Mouse (Mus musculus) subcutaneous adipose tissue, adult 2 months (tissue): ENCODE data around the gene Hspb1. TPM values are rescaled to one million over a fixed set of nuclear protein-coding genes. Genes with fewer than 3 reads are reported as not detected.

ENCODE experiments used
- polyA plus RNA-seq: library from polyadenylated mRNA; depleted of rRNA; stranded (reverse); fragments of >200 nt; gene quantifications from 2 replicates; pipeline ENCODE4 v1.2.3, GENCODE M21; 2012; ENCODE audit warnings: low replicate concordance; rRNA removed

Gene Hspb1
- polyA plus RNA-seq: 312 and 339 TPM in 2 replicates

GRCm38 (mm10) chr5:135887675-135888102 lies at the start of gene Hspb1:
Hspb1 (plus strand) TSS chr5:135887919.

GRCm38 (mm10) chr5:135934481-135935175 lies 46.9 kb downstream of the Hspb1 start, which contains the start of gene Ywhag:
Ywhag (minus strand) TSS chr5:135934616.

Other genes starting within 250 kb of the Hspb1 start
- gene Por, start 217.9 kb upstream of the Hspb1 start, polyA plus RNA-seq: 262 and 413 TPM in 2 replicates
- gene Tmem120a, start 143.5 kb upstream of the Hspb1 start, polyA plus RNA-seq: 128 and 317 TPM in 2 replicates
- gene Styxl1, start 109.5 kb upstream of the Hspb1 start, polyA plus RNA-seq: 0.39 and 1.1 TPM in 2 replicates
- 642 and 972 TPM in 2 replicates for gene Mdh2, start 109.4 kb upstream of the Hspb1 start, polyA plus RNA-seq
- gene Srrm3, start 81.0 kb upstream of the Hspb1 start, polyA plus RNA-seq: 0.04 and 0.15 TPM in 2 replicates
- gene Ywhag, start 46.7 kb downstream of the Hspb1 start, polyA plus RNA-seq: 197 and 345 TPM in 2 replicates
- 7.2 and 11.4 TPM in 2 replicates for gene Ssc4d, start 86.6 kb downstream of the Hspb1 start, polyA plus RNA-seq
- 0.09 TPM in 1 of 2 replicates, not detected in the other for gene Zp3, start 92.2 kb downstream of the Hspb1 start, polyA plus RNA-seq
- gene Dtx2, start 106.9 kb downstream of the Hspb1 start, polyA plus RNA-seq: 44.7 and 67.3 TPM in 2 replicates
- 28.6 and 62.8 TPM in 2 replicates for gene Upk3b, start 150.6 kb downstream of the Hspb1 start, polyA plus RNA-seq
- gene Upk3bl, start 166.6 kb downstream of the Hspb1 start, polyA plus RNA-seq: 4.1 TPM in 1 of 2 replicates, not detected in the other
- gene Rasa4, start 196.0 kb downstream of the Hspb1 start, polyA plus RNA-seq: 18.1 and 35.3 TPM in 2 replicates
- 82.5 and 100 TPM in 2 replicates for gene Polr2j, start 228.7 kb downstream of the Hspb1 start, polyA plus RNA-seq
- gene Lrwd1, start 248.2 kb downstream of the Hspb1 start, polyA plus RNA-seq: 22.4 and 40.0 TPM in 2 replicates
- gene Alkbh4, start 248.2 kb downstream of the Hspb1 start, polyA plus RNA-seq: 11.5 and 18.1 TPM in 2 replicates